Mouse (Mus musculus): ENCODE measurements at regions not wholly inside any gene's neighbourhood (a gene's known extent, or its start where the extent isn't known, plus 50 kb on each side); places are given as distances from the start of the nearest gene placed in this dataset.

- no peak overlapping the region for H3K9ac ChIP-seq (ENCODE audit: low read depth, low read length)
- H3K27ac ChIP-seq (ENCODE audit: low read depth, low read length) = no peak overlapping the region
- ATAC-seq (ENCODE audit: low FRiP score) = no peak
- 69% methylated on average over 7 of the region's 7 CpGs for WGBS
- DNase-seq (ENCODE audit: low spot score) = no peak
- no peak overlapping the region for H3K4me2 ChIP-seq (replicated peaks; ENCODE audit: low read depth, low read length)
- H3K36me3 ChIP-seq (ENCODE audit: control insufficient read depth, insufficient read depth, low read length) = no peaks in the 10 kb centered on the region
- no peak overlapping the region for H3K4me3 ChIP-seq (ENCODE audit: low read depth, low read length)
- no peaks in the 10 kb centered on the region for H3K4me1 ChIP-seq (replicated peaks; ENCODE audit: control insufficient read depth, insufficient read depth, low read length)
- H3K9me3 ChIP-seq (ENCODE audit: control insufficient read depth, low read length) = no peaks in the 10 kb centered on the region
- H3K27me3 ChIP-seq (ENCODE audit: control insufficient read depth, insufficient read depth, low read length) = no peaks in the 10 kb centered on the region
These were observed 65.6 kb upstream of the Ntrk2 start for GRCm38 (mm10) chr13:58740731-58741130.

GRCm38 (mm10) chr13:58746056-58746455 lies 60.3 kb upstream of the Ntrk2 start:
- Histone ChIP-seq H3K4me2 (replicated peaks; ENCODE audit: low read depth, low read length) (no peak overlapping the region), H3K9ac (ENCODE audit: low read depth, low read length) (no peak overlapping the region), H3K4me3 (ENCODE audit: low read depth, low read length) (no peak overlapping the region), H3K36me3 (ENCODE audit: control insufficient read depth, insufficient read depth, low read length) (no peaks in the 10 kb centered on the region), H3K27me3 (ENCODE audit: control insufficient read depth, insufficient read depth, low read length) (no peaks in the 10 kb centered on the region), H3K27ac (ENCODE audit: low read depth, low read length) (no peak overlapping the region), H3K9me3 (ENCODE audit: control insufficient read depth, low read length) (no peaks in the 10 kb centered on the region), H3K4me1 (replicated peaks; ENCODE audit: control insufficient read depth, insufficient read depth, low read length) (no peaks in the 10 kb centered on the region)
- DNase-seq (ENCODE audit: low spot score) = no peak
- WGBS = 85% methylated on average over 3 of the region's 3 CpGs
- no peak for ATAC-seq (ENCODE audit: low FRiP score)

- no peaks in the 10 kb centered on the region for H3K4me1 ChIP-seq (replicated peaks; ENCODE audit: control insufficient read depth, insufficient read depth, low read length)
- 97% methylated on average over 6 of the region's 6 CpGs for WGBS
- no peak for ATAC-seq (ENCODE audit: low FRiP score)
- no peak overlapping the region for H3K9ac ChIP-seq (ENCODE audit: low read depth, low read length)
- DNase-seq (ENCODE audit: low spot score) = no peak
- H3K36me3 ChIP-seq (ENCODE audit: control insufficient read depth, insufficient read depth, low read length) = no peaks in the 10 kb centered on the region
- H3K27ac ChIP-seq (ENCODE audit: low read depth, low read length) = no peak overlapping the region
- no peak overlapping the region for H3K4me2 ChIP-seq (replicated peaks; ENCODE audit: low read depth, low read length)
- no peaks in the 10 kb centered on the region for H3K27me3 ChIP-seq (ENCODE audit: control insufficient read depth, insufficient read depth, low read length)
- no peak overlapping the region for H3K4me3 ChIP-seq (ENCODE audit: low read depth, low read length)
- H3K9me3 ChIP-seq (ENCODE audit: control insufficient read depth, low read length) = no peaks in the 10 kb centered on the region
These were observed 58.7 kb upstream of the Ntrk2 start for GRCm38 (mm10) chr13:58747685-58748084.

- no peak overlapping the region for H3K4me2 ChIP-seq (replicated peaks; ENCODE audit: low read depth, low read length)
- no peak overlapping the region for H3K9ac ChIP-seq (ENCODE audit: low read depth, low read length)
- H3K27me3 ChIP-seq (ENCODE audit: control insufficient read depth, insufficient read depth, low read length) = no peaks in the 10 kb centered on the region
- DNase-seq (ENCODE audit: low spot score) (no peak), ATAC-seq (ENCODE audit: low FRiP score) (no peak)
- no peak overlapping the region for H3K27ac ChIP-seq (ENCODE audit: low read depth, low read length)
- no peaks in the 10 kb centered on the region for H3K9me3 ChIP-seq (ENCODE audit: control insufficient read depth, low read length)
- WGBS = 72% methylated on average over 6 of the region's 6 CpGs
- no peaks in the 10 kb centered on the region for H3K4me1 ChIP-seq (replicated peaks; ENCODE audit: control insufficient read depth, insufficient read depth, low read length)
- H3K4me3 ChIP-seq (ENCODE audit: low read depth, low read length) = no peak overlapping the region
- H3K36me3 ChIP-seq (ENCODE audit: control insufficient read depth, insufficient read depth, low read length) = no peaks in the 10 kb centered on the region
These were observed 50.2 kb upstream of the Ntrk2 start for GRCm38 (mm10) chr13:58756125-58756524.
